Mouse (Mus musculus) A20 (cell line): Measurements from ENCODE around the gene Ptpro.

ENCODE experiments used
- DNase-seq: peaks from one replicate; pipeline ENCODE4 v3.0.0-alpha.2; 2011; ENCODE audit warnings: low read depth, low spot score

Gene Ptpro

GRCm38 (mm10) chr6:137294973-137295820 is 43.1 kb downstream of the Ptpro start:
- DNase-seq, result no peak

- no peak for DNase-seq
These were observed 50.4 kb downstream of the Ptpro start for GRCm38 (mm10) chr6:137302561-137302960.

GRCm38 (mm10) chr6:137303824-137304223 is 51.7 kb downstream of the Ptpro start:
- DNase-seq, result no peak

- no peak for DNase-seq
These were observed 63.1 kb downstream of the Ptpro start for GRCm38 (mm10) chr6:137315265-137315664.

GRCm38 (mm10) chr6:137316358-137316757 is 64.2 kb downstream of the Ptpro start:
- DNase-seq, result no peak

- no peak for DNase-seq
These were observed 65.4 kb downstream of the Ptpro start for GRCm38 (mm10) chr6:137317509-137317908.

- DNase-seq, result no peak
These were observed 66.2 kb downstream of the Ptpro start for GRCm38 (mm10) chr6:137318242-137318861.

- no peak for DNase-seq
These were observed 67.5 kb downstream of the Ptpro start for GRCm38 (mm10) chr6:137319658-137320057.

- DNase-seq, result no peak
These were observed 75.6 kb downstream of the Ptpro start for GRCm38 (mm10) chr6:137327718-137328117.

GRCm38 (mm10) chr6:137328228-137328627 is 76.1 kb downstream of the Ptpro start:
- DNase-seq, result no peak

GRCm38 (mm10) chr6:137330782-137331181 is 78.7 kb downstream of the Ptpro start:
- DNase-seq, result no peak

GRCm38 (mm10) chr6:137331826-137332225 is 79.7 kb downstream of the Ptpro start:
- no peak for DNase-seq

GRCm38 (mm10) chr6:137339071-137339470 is 87.0 kb downstream of the Ptpro start:
- no peak for DNase-seq

GRCm38 (mm10) chr6:137343688-137344441 is 91.7 kb downstream of the Ptpro start:
- no peak for DNase-seq

- no peak for DNase-seq
These were observed 108.0 kb downstream of the Ptpro start for GRCm38 (mm10) chr6:137360166-137360565.

- DNase-seq, result no peak
These were observed 110.1 kb downstream of the Ptpro start for GRCm38 (mm10) chr6:137362216-137362615.

GRCm38 (mm10) chr6:137364681-137365080 is 112.6 kb downstream of the Ptpro start:
- DNase-seq, result no peak

- no peak for DNase-seq
These were observed 113.5 kb downstream of the Ptpro start for GRCm38 (mm10) chr6:137365637-137366036.

GRCm38 (mm10) chr6:137370745-137371144 is 118.6 kb downstream of the Ptpro start:
- no peak for DNase-seq

- no peak for DNase-seq
These were observed 119.3 kb downstream of the Ptpro start for GRCm38 (mm10) chr6:137371455-137371854.

GRCm38 (mm10) chr6:137373920-137374319 is 121.8 kb downstream of the Ptpro start:
- no peak for DNase-seq

GRCm38 (mm10) chr6:137382546-137382945 is 130.4 kb downstream of the Ptpro start:
- no peak for DNase-seq
